Mouse (Mus musculus): ENCODE data around the gene Gpr4. TPM values are rescaled to one million over a fixed set of nuclear protein-coding genes. Genes with fewer than 3 reads are reported as not detected.

Gene Gpr4
- polyA plus RNA-seq, 1 experiment from 2014 or later: 0.85 TPM

- Histone ChIP-seq H3K27ac (replicated peaks) (no peak within 1 kb of the TSS), H3K27me3 (ENCODE audit: control insufficient read depth, insufficient read depth, low read length) (peaks cover 20% of the 10 kb centered on the region), H3K9me3 (ENCODE audit: control insufficient read depth, low read length) (no peaks in the 10 kb centered on the region), H3K4me3 (ENCODE audit: low read depth, low read length) (no peak within 1 kb of the TSS), H3K9ac (ENCODE audit: low read length) (no peak within 1 kb of the TSS), H3K36me3 (ENCODE audit: control insufficient read depth, insufficient read depth, low read length) (no peaks in the 10 kb centered on the region), H3K4me2 (replicated peaks; ENCODE audit: low read depth) (no peak within 1 kb of the TSS), H3K4me1 (replicated peaks; ENCODE audit: control insufficient read depth, insufficient read depth) (no peaks in the 10 kb centered on the region)
- DNase-seq (ENCODE audit: low spot score) (peak; percentile 57), ATAC-seq (ENCODE audit: low FRiP score, low TSS enrichment) (peak; percentile 43; the same call in 1 of the 2 replicates)
- TF ChIP-seq EP300 (optimal IDR thresholded peaks at IDR 0.05) (no peak), CTCF (IDR thresholded peaks at IDR 0.05; ENCODE audit: low read depth) (no peak)
- WGBS: 3% methylated on average over 30 of the region's 30 CpGs
These were observed 36.4 kb upstream of the Gpr4 start, which contains the start of gene Eml2 for GRCm38 (mm10) chr7:19175708-19176515. Gene Eml2, plus strand, starts transcription at chr7:19176421.

GRCm38 (mm10) chr7:19176516-19176947 lies 35.8 kb upstream of the Gpr4 start:
- no peaks in the 10 kb centered on the region for H3K4me1 ChIP-seq (replicated peaks; ENCODE audit: control insufficient read depth, insufficient read depth)
- H3K9ac ChIP-seq (ENCODE audit: low read length): no peak overlapping the region
- H3K4me2 ChIP-seq (replicated peaks; ENCODE audit: low read depth): no peak overlapping the region
- peaks cover 20% of the 10 kb centered on the region for H3K27me3 ChIP-seq (ENCODE audit: control insufficient read depth, insufficient read depth, low read length)
- DNase-seq (ENCODE audit: low spot score): no peak
- H3K27ac ChIP-seq (replicated peaks): no peak overlapping the region
- H3K9me3 ChIP-seq (ENCODE audit: control insufficient read depth, low read length): no peaks in the 10 kb centered on the region
- 11% methylated on average over 18 of the region's 21 CpGs for WGBS
- no peaks in the 10 kb centered on the region for H3K36me3 ChIP-seq (ENCODE audit: control insufficient read depth, insufficient read depth, low read length)
- TF ChIP-seq EP300 (optimal IDR thresholded peaks at IDR 0.05): no peak
- TF ChIP-seq CTCF (IDR thresholded peaks at IDR 0.05; ENCODE audit: low read depth): no peak
- H3K4me3 ChIP-seq (ENCODE audit: low read depth, low read length): no peak overlapping the region
- ATAC-seq (ENCODE audit: low FRiP score, low TSS enrichment): no peak

- no peaks in the 10 kb centered on the region for H3K4me1 ChIP-seq (replicated peaks; ENCODE audit: control insufficient read depth, insufficient read depth)
- no peak overlapping the region for H3K4me3 ChIP-seq (ENCODE audit: low read depth, low read length)
- DNase-seq (ENCODE audit: low spot score) (no peak), ATAC-seq (ENCODE audit: low FRiP score, low TSS enrichment) (no peak)
- TF ChIP-seq CTCF (IDR thresholded peaks at IDR 0.05; ENCODE audit: low read depth) (no peak), EP300 (optimal IDR thresholded peaks at IDR 0.05) (no peak)
- H3K9me3 ChIP-seq (ENCODE audit: control insufficient read depth, low read length): no peaks in the 10 kb centered on the region
- no peak overlapping the region for H3K4me2 ChIP-seq (replicated peaks; ENCODE audit: low read depth)
- no peak overlapping the region for H3K27ac ChIP-seq (replicated peaks)
- no peaks in the 10 kb centered on the region for H3K36me3 ChIP-seq (ENCODE audit: control insufficient read depth, insufficient read depth, low read length)
- 75% methylated on average over 7 of the region's 7 CpGs for WGBS
- H3K9ac ChIP-seq (ENCODE audit: low read length): no peak overlapping the region
- peaks cover 20% of the 10 kb centered on the region for H3K27me3 ChIP-seq (ENCODE audit: control insufficient read depth, insufficient read depth, low read length)
These were observed 35.1 kb upstream of the Gpr4 start for GRCm38 (mm10) chr7:19177216-19177615.

GRCm38 (mm10) chr7:19178035-19178434 lies 34.3 kb upstream of the Gpr4 start:
- H3K4me2 ChIP-seq (replicated peaks; ENCODE audit: low read depth): no peak overlapping the region
- ATAC-seq (ENCODE audit: low FRiP score, low TSS enrichment) (no peak), DNase-seq (ENCODE audit: low spot score) (no peak)
- H3K9me3 ChIP-seq (ENCODE audit: control insufficient read depth, low read length): no peaks in the 10 kb centered on the region
- no peak overlapping the region for H3K9ac ChIP-seq (ENCODE audit: low read length)
- no peak overlapping the region for H3K4me3 ChIP-seq (ENCODE audit: low read depth, low read length)
- H3K36me3 ChIP-seq (ENCODE audit: control insufficient read depth, insufficient read depth, low read length): no peaks in the 10 kb centered on the region
- H3K4me1 ChIP-seq (replicated peaks; ENCODE audit: control insufficient read depth, insufficient read depth): no peaks in the 10 kb centered on the region
- no peak overlapping the region for H3K27ac ChIP-seq (replicated peaks)
- TF ChIP-seq EP300 (optimal IDR thresholded peaks at IDR 0.05): no peak
- no peak for TF ChIP-seq CTCF (IDR thresholded peaks at IDR 0.05; ENCODE audit: low read depth)
- 13% methylated on average over 18 of the region's 18 CpGs for WGBS
- peaks cover 20% of the 10 kb centered on the region for H3K27me3 ChIP-seq (ENCODE audit: control insufficient read depth, insufficient read depth, low read length)

- H3K36me3 ChIP-seq (ENCODE audit: control insufficient read depth, insufficient read depth, low read length): no peaks in the 10 kb centered on the region
- H3K27ac ChIP-seq (replicated peaks): no peak overlapping the region
- peaks cover 20% of the 10 kb centered on the region for H3K27me3 ChIP-seq (ENCODE audit: control insufficient read depth, insufficient read depth, low read length)
- peak; percentile 72 for DNase-seq (ENCODE audit: low spot score)
- H3K4me1 ChIP-seq (replicated peaks; ENCODE audit: control insufficient read depth, insufficient read depth): no peaks in the 10 kb centered on the region
- no peak overlapping the region for H3K4me2 ChIP-seq (replicated peaks; ENCODE audit: low read depth)
- no peak for TF ChIP-seq EP300 (optimal IDR thresholded peaks at IDR 0.05)
- TF ChIP-seq CTCF (IDR thresholded peaks at IDR 0.05; ENCODE audit: low read depth): peak; percentile 87
- 6% methylated on average over 27 of the region's 27 CpGs for WGBS
- no peak overlapping the region for H3K9ac ChIP-seq (ENCODE audit: low read length)
- H3K9me3 ChIP-seq (ENCODE audit: control insufficient read depth, low read length): no peaks in the 10 kb centered on the region
- ATAC-seq (ENCODE audit: low FRiP score, low TSS enrichment): no peak
- H3K4me3 ChIP-seq (ENCODE audit: low read depth, low read length): 0 out of 2 replicates have a peak overlapping the region, but pooled peaks have one; percentile 17
These were observed 33.8 kb upstream of the Gpr4 start for GRCm38 (mm10) chr7:19178443-19179092.

GRCm38 (mm10) chr7:19179173-19179572 lies 33.2 kb upstream of the Gpr4 start:
- H3K36me3 ChIP-seq (ENCODE audit: control insufficient read depth, insufficient read depth, low read length): no peaks in the 10 kb centered on the region
- WGBS: under 1% methylated on average over 31 of the region's 32 CpGs
- peaks cover 20% of the 10 kb centered on the region for H3K27me3 ChIP-seq (ENCODE audit: control insufficient read depth, insufficient read depth, low read length)
- ATAC-seq (ENCODE audit: low FRiP score, low TSS enrichment) (peak; percentile 24), DNase-seq (ENCODE audit: low spot score) (peak; percentile 82)
- H3K9me3 ChIP-seq (ENCODE audit: control insufficient read depth, low read length): no peaks in the 10 kb centered on the region
- no peaks in the 10 kb centered on the region for H3K4me1 ChIP-seq (replicated peaks; ENCODE audit: control insufficient read depth, insufficient read depth)
- H3K9ac ChIP-seq (ENCODE audit: low read length): no peak overlapping the region
- H3K27ac ChIP-seq (replicated peaks): no peak overlapping the region
- peak overlapping the region; percentile 17; the same call in 1 of the 2 replicates for H3K4me3 ChIP-seq (ENCODE audit: low read depth, low read length)
- H3K4me2 ChIP-seq (replicated peaks; ENCODE audit: low read depth): peak overlapping the region; percentile 37
- TF ChIP-seq CTCF (IDR thresholded peaks at IDR 0.05; ENCODE audit: low read depth) (peak; percentile 83), EP300 (optimal IDR thresholded peaks at IDR 0.05) (no peak)

Data from stomach, postnatal 0 days (tissue).